Mouse (Mus musculus) retina, postnatal 1 day (tissue): Measurements from ENCODE around the gene Tbx2.

Experiments used
- DNase-seq: peaks from one replicate; pipeline ENCODE4 v3.0.0-alpha.2; 2012

The Tbx2 gene

DNA sequence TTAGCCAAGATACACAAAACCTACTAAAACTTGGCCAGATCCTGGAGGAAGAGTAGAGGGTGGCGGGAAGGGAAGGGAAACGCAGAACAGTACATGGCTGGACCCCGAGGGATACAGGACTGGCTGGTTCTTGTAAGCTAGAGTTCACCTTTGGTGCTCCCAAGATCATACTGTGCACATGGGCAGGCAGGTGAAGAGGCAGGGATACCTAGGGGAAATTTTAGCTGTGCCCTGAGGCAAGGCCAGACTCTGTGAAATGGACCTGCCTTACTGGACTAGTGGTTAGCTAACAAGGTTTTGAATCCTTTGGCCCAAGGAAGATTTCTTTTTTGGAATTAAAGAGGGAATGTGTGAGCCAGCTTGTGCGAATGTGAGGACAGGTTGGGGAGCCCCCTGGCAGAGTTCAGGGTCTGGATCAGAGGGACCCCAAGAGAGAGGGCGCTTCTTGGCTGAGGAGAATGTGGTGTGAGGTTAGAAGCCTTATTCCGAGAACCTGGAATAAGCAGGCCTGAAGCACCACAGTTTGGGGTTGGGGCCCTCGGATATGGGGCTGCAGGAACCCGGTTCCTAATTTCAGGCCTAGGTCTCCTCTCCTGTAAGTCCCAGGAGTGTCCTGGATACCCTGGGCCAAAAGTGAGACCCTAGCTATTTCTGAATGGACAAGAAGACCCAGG lies 56.8 kb downstream of the Tbx2 start:
- DNase-seq, result no peak

DNA sequence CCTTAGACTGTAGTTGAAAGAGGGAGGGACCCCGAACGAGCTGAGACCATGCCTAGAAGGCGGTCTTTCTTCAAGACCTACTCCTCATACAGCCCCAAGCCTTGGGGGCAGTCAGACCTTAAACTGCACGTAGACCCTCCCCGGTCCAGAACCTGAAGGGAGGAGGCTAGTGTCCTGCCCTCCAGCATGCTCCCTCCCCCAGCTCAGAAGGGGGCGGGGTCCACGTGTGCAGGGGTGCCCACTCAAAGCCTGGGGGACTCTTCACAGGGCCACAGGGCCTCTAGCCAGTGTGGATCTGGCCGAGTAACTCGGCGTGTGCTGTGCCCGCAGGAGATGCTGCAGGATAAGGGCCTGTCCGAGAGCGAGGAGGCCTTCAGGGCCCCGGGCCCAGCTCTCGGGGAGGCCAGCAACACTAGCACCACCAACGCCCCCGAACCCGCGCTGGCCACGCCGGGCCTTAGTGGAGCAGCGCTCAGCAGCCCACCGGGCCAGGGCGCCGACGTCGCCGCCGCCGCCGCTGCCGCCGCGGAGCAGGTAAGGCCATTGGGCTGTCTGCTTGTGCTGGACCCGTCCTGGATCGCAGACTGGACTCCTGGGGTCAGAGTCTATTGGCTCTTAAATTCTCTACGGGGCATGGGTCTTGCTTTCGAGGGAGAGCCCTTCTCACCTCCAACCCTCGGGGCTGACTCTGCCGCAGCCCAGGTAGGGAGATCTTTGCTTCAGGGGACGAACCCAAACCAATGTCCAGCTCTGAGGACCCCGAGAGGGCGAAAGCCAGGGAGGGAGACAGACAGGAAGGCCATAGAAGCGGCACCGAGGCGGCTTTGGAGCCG lies 57.6 kb downstream of the Tbx2 start:
- DNase-seq, result no peak

DNA sequence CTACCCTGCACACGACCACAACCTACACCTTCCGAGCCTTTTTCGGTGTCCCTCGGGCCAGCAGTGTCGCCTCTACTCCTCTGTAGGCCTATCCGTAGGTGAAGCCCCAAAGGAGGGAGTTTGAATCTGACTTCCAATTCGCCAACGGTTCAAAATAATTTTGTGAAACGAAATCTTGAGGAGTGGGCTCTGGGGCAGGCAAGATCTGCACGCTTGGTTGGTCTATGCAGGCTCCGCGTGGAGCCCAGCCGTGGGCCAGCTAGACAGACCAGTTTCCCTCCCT lies 58.2 kb downstream of the Tbx2 start:
- DNase-seq, result peak; percentile 38

- DNase-seq, result peak; percentile 25
Observed at GRCm38 (mm10) chr11:85891010-85891691, 58.8 kb downstream of the Tbx2 start.
